Mouse (Mus musculus): Measurements from ENCODE around the gene Ccdc69.
A peak's percentile ranks its signal among the peaks of the same experiment; 100 is the strongest.
"Not testable (repeated sequence)": the region's sequence is repeated elsewhere in the genome, so short reads cannot be mapped to it uniquely, and the experiment has no call there.

Ccdc69 gene

DNA sequence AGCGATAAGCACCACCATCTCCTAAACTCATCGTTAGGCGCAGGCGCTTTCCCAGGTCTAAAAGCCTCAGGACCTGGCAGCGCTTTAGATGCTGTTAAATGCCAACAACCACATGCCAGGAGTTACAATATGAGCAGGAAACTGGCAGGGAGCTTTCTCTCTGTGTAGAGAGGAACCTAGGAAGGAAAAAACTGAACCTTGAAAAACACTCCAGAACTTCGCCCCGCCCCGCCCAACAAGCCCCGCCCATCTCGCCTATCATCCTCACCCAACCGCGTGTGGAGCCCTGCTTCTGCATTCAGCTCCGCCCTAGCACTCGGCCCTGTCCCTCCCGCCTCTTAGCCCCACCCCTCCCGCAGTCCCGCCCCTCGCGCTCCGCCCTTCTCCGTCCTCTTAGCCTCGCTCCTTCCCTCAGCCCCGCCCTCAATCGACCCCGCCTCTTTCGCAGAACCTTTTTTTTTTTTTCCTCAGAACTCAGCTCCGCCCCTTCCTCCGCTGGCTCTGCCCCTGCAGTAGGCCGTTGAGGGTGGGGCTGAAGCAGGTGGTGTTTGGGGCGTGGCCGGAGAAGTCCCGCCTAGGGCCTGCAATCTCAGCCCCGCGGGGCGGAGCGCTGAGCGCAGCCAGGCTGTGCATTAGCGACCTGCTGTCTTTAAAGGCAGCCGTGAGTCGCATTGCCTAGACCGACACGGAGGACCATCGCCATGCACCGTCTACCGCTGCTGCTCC lies 19.7 kb upstream of the Ccdc69 start, which contains the start of gene Gm2a:
Gm2a (plus strand) TSS at position 653 of the 726 bp plus-strand sequence.
- peak; percentile 91 to 95 for DNase-seq (ENCODE audit: low spot score in 2 of 2)

DNA sequence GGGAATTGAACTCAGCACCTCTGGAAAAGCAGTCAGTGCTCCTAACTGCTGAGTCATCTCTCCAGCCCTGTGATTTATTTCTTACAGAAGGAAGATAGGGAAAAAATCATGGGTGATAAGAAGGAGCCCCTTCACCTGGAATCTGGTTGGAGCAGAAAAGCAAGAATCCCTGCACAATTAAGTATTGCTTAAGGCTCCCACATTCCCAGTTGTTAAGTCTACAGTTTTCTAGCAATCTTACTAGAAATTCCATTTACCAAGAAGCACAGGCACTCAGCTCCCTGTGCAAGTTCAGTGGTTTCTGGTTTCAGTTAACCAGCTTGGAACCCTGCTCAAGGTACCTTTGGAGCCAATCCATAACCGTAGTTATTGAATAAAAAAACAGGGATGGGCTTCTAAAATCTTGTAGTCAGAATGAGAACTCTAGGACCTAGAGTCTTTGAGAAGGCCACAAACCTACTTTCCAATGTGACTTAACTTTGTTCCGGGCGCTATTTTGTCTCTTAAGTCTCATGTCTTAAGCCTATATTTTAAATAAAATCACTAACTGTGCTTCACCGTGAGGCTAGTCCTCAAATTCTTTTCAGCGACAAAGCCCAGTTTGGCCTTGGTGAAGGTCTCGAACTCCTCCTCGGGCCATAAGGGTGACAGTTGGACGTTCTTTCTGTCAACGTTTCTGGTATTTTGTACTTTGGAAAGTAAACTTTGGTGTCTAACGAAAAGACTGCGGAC lies 19.0 kb upstream of the Ccdc69 start:
- DNase-seq (ENCODE audit: low spot score in 2 of 2), result no peak

GRCm38 (mm10) chr11:55096296-55096695 lies 18.4 kb upstream of the Ccdc69 start:
- DNase-seq (ENCODE audit: low spot score in 2 of 2), result not testable (repeated sequence)

- DNase-seq (ENCODE audit: low spot score in 2 of 2), result no peak
These were observed 15.2 kb upstream of the Ccdc69 start for GRCm38 (mm10) chr11:55093096-55093495.

- DNase-seq (ENCODE audit: low spot score in 2 of 2), result no peak
These were observed 12.0 kb upstream of the Ccdc69 start for GRCm38 (mm10) chr11:55089892-55090291.

DNA sequence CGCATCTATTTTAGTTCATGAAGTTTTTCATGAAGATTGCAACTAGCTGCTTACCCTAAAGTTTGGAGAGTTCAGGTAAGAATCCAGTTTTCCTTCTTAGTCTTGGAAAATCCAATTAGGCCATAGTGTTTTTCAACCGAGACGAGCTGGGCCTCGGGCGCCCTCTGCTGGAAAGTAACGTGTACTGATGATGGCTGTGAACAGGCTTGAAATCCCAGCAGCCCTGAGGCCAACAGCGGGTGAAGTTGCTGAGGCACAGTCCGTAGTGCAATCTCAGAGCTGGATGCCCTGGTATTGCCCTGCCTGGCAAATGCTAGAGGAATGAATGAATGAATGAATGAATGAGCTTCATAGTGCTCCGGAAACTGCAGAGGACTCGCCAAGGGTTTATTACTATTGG lies 9.1 kb upstream of the Ccdc69 start:
- DNase-seq (ENCODE audit: low spot score in 2 of 2), result peak; percentile 36 to 53

DNA sequence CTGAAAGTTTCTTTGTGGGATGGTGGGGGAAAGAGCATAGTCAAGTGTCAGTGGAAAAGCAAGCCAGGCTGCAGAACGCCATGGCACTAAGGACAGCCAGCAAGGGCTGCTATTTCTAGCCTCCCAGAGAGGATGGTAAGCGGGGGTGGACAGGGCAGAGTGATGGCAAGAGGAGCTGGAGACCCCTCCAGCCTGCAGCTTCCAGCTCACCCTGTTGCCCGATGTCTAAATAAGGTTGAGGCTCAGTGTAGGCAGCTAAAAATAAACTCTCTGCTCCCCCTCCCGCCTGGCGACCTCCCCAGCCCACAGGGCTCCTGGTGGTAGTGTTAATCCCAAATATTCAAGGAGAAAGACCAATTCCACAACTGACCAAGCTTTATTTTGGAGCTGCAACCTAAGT lies 7.5 kb upstream of the Ccdc69 start:
- no peak for DNase-seq (ENCODE audit: low spot score in 2 of 2)

GRCm38 (mm10) chr11:55084629-55085028 lies 6.7 kb upstream of the Ccdc69 start:
- DNase-seq (ENCODE audit: low spot score in 2 of 2), result no peak

DNA sequence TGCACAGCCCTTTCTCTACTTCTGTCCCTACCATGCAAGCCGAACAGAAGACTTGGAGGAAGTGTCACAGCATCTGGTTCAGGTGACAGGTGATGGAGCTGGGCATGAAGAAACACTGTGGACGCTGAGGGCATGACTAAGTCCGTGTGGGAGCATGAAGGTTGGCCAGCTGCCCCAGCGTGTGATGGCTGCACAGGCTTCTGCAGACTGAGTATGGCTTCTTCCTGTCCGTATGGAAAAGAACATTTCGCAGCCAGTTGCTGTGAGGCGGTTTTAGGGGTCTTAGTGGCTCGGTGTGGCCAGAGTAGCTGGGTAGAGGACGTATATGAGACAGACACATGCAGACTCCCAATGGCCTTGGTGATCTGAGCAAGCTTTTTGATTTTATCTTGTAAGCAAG lies 3.3 kb upstream of the Ccdc69 start:
- no peak for DNase-seq (ENCODE audit: low spot score in 2 of 2)

DNA sequence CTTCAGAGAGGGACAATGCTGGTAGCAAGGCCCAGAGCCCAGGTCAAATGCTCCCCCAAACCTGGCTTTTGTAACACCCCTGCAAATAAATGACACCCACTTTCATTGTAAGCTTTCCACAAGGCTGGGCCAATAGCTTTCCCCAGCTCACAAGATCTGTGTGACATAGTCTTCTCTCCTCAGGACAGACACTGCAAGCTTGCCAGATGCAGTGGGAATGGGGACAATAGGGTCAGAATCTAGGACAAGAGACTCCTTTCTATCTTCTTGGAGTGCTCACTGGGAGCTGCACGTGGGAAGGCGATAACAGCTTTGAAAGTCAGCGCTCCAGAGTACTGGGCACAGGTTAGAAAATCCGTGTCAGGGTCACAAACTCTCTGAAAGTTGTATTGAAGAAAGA lies 1.2 kb upstream of the Ccdc69 start:
- no peak for DNase-seq (ENCODE audit: low spot score in 2 of 2)

DNA sequence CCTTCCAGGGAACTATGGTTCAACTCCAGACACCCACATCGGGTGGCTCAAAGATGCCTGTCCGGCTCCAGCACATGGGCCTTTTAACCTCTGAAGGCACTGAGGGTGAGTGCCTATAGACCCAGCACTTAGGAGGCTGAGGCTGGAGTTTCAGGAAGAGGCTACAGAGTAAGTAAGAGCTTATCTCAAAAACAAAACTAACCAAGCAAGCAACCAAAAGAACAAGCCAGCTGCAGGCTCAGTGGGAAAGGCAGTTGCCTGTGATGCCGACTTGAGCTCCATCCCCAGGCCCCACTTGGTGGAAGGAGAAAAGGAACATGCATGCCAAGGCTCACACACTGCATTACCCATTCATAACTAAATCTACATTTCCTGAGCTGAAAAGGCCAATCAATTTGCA lies 571 bp upstream of the Ccdc69 start:
- no peak for DNase-seq (ENCODE audit: low spot score in 2 of 2)

GRCm38 (mm10) chr11:55076234-55076633 lies 1.7 kb downstream of the Ccdc69 start:
- no peak for DNase-seq (ENCODE audit: low spot score in 2 of 2)

DNA sequence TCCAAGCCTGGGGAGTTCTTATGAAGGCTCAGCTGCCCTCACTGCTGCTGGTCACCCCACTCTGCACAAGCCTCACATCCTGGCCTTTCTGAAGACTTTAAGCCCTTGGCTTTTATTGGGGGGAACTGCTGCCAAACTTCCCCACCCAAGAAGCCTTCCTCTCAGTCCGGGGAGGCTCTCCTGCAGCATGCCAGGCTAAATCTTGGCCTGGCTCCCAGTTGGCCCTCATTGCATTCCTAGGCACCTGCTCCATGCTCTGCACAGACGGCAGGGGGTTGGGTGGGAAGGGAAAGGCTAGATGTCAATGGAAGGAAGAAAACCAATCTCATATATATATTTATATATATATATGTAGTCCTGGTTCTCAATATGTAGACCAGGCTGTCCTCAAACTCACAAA lies 2.3 kb downstream of the Ccdc69 start:
- DNase-seq (ENCODE audit: low spot score in 2 of 2), result peak in 1 of 2 experiments; percentile 22

- DNase-seq (ENCODE audit: low spot score in 2 of 2), result peak in 1 of 2 experiments; percentile 50
These were observed 4.7 kb downstream of the Ccdc69 start for GRCm38 (mm10) chr11:55073191-55073590.

DNA sequence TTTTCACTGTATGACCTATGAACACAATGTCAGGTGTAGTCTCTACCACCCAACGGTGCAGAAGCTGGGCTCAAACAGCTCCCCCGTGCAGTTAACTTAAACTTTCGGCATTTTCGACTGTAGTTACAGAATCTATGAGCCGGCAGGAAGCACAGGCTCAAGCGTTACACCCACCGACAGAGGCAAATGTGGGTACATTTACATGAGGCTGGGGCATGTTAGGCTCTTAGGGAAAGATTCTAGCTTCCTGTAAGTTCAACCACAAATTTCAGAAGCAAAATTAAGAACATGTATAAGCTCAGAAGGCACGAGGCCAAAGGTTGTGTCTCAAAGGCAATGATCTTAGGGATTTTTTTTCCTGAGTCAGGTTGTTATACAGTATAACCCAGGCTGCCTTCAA lies 5.5 kb downstream of the Ccdc69 start:
- DNase-seq (ENCODE audit: low spot score in 2 of 2), result no peak

GRCm38 (mm10) chr11:55071344-55071743 lies 6.6 kb downstream of the Ccdc69 start:
- no peak for DNase-seq (ENCODE audit: low spot score in 2 of 2)

- no peak for DNase-seq (ENCODE audit: low spot score in 2 of 2)
These were observed 8.9 kb downstream of the Ccdc69 start for GRCm38 (mm10) chr11:55069023-55069422.

- DNase-seq (ENCODE audit: low spot score in 2 of 2), result no peak
These were observed 11.0 kb downstream of the Ccdc69 start for GRCm38 (mm10) chr11:55066921-55067320.

DNA sequence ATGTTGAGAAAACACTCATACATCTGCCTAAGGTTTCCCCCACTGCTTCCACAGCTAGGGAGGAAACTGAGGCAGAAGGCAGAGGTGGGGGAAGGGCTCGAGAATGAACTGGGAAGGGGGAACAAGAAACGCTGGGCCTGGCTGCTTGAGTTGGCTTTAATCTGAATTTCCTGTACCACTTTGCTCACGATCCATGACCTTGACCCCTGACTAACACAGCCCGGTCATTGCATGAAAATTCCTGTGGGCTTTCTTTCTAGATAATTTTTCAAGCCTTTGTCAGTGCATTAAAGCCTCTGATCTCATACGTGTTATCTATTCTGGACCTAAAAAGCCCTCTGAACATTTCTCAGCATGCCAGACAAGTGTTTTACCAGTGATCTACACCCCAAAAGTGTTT lies 15.1 kb downstream of the Ccdc69 start:
- DNase-seq (ENCODE audit: low spot score in 2 of 2), result no peak

DNA sequence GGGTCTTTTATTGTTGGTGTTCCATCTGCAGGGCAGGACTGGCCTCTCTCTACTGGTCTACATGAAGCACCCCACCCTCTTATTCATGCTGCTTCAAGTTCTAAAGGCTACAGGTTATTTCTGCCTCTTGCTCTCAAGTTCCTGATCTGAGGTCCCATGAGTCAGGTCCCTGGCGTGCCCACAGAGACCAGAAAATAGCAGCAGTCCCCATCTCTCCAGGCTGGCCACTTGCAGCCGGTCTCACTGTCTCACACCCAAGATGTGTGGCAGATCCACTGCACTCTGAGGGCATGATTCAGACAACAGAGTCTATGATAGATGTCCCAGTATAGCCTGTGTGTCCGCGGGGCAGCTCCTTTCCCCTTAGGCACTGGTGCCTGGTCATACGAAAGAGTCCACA lies 17.1 kb downstream of the Ccdc69 start:
- DNase-seq (ENCODE audit: low spot score in 2 of 2), result no peak

DNA sequence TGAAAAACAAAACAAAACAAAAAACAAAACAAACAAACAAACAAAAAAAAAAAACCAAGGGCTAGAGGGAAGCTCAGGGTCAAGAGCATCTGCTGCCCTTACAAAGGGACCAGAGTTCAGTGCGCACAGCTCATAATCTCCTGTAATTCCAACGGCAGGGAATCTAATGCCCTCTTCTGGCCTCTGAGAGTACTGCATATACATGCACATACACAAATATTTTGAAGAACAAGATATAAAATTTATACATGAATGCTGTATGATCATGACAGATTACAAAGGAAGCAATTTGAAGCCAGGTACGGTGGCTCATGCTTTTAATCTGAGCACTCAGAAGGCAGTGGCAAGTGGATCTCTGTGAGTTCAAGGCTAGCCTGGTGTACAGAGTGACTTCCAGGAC lies 20.4 kb downstream of the Ccdc69 start:
- no peak for DNase-seq (ENCODE audit: low spot score in 2 of 2)

- DNase-seq (ENCODE audit: low spot score in 2 of 2), result no peak
These were observed 27.0 kb downstream of the Ccdc69 start for GRCm38 (mm10) chr11:55050837-55051510.

DNA sequence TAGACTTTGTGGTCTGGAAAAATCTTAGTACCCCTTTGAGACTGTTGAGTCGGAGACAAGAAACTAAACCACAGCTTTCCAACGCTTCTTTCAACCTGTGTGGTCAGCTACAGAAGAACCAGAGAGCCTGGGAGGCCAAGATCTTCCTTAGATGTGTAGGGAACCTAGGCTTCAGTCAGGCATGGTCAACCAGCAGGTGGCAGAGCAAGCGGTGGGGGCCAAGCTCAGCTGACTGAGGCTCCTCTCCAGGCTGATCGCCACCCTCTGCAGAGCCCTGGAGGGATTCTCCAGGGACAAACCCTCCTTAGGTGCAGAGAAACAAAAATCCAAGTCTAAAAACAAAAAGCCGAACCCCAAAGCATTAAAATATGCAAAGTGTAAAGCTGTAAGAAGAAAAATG lies 31.3 kb downstream of the Ccdc69 start:
- DNase-seq (ENCODE audit: low spot score in 2 of 2), result peak; percentile 33 to 36

Measured in urinary bladder, adult 18-20 months (tissue).